Mouse (Mus musculus): ENCODE data around the gene Slc16a2. TPM values are rescaled to one million over a fixed set of nuclear protein-coding genes. Genes with fewer than 3 reads are reported as not detected.
A peak's percentile ranks its signal among the peaks of the same experiment; 100 is the strongest.

The Slc16a2 gene
- polyA plus RNA-seq (2015; fragmentation: Nextera tagmentation; extraction: Ambion mirVana) = 9.8 and 10.2 TPM in 2 replicates

DNA sequence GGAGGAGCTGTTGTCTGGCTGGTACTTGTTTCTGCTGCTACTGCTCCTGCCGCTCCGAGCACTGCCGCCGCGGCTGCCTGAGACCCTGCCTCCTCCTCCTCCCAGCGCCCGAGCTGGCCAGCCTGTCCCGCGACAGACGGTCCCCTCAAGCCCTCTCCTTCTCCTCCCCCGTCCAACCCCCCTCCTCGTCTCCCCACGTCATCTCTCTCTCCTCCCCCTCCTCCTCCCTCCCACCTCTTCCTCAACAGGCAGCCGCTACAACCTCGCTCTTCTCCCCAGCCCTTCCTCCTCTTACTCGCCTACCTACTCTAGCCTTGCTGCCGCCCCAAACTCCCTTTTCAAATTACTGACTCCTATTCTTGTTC is at the start of gene Slc16a2:
Gene Slc16a2, minus strand, starts transcription at position 152 of the 365 bp plus-strand sequence.
- no peaks in the 10 kb centered on the region; the same call in 1 of the 2 replicates for H3K9me3 ChIP-seq (replicated peaks; ENCODE audit: control insufficient read depth, low read length)
- peak within 1 kb of the TSS; percentile 86 for H3K4me2 ChIP-seq (ENCODE audit: low read depth, low read length)
- H3K27ac ChIP-seq (ENCODE audit: low read length) = peak within 1 kb of the TSS; percentile 79
- H3K9ac ChIP-seq (ENCODE audit: low read length) = peak within 1 kb of the TSS; percentile 69
- no peaks in the 10 kb centered on the region for H3K36me3 ChIP-seq (ENCODE audit: control insufficient read depth, insufficient read depth, low read length)
- H3K4me3 ChIP-seq (replicated peaks; ENCODE audit: low read length) = peak within 1 kb of the TSS; percentile 48
- H3K4me1 ChIP-seq (ENCODE audit: control insufficient read depth, insufficient read depth, low read length) = no peaks in the 10 kb centered on the region
- WGBS = 12% methylated on average over 17 of the region's 17 CpGs
- peak; percentile 89 for ATAC-seq (ENCODE audit: insufficient read depth, low FRiP score)
- H3K27me3 ChIP-seq (ENCODE audit: control insufficient read depth, insufficient read depth, low read length) = peaks cover 31% of the 10 kb centered on the region; the same call in 1 of the 2 replicates

- Histone ChIP-seq H3K4me1 (ENCODE audit: control insufficient read depth, insufficient read depth, low read length) (no peaks in the 10 kb centered on the region), H3K4me3 (replicated peaks; ENCODE audit: low read length) (no peak overlapping the region), H3K27ac (ENCODE audit: low read length) (no peak overlapping the region), H3K9me3 (replicated peaks; ENCODE audit: control insufficient read depth, low read length) (no peaks in the 10 kb centered on the region), H3K9ac (ENCODE audit: low read length) (no peak overlapping the region), H3K36me3 (ENCODE audit: control insufficient read depth, insufficient read depth, low read length) (no peaks in the 10 kb centered on the region), H3K27me3 (ENCODE audit: control insufficient read depth, insufficient read depth, low read length) (peaks cover 3% of the 10 kb centered on the region; the same call in 1 of the 2 replicates), H3K4me2 (ENCODE audit: low read depth, low read length) (no peak overlapping the region)
- WGBS = 60% methylated on average over 2 of the region's 2 CpGs
- ATAC-seq (ENCODE audit: insufficient read depth, low FRiP score) = no peak
Measured at GRCm38 (mm10) chrX:103863502-103863901, 41.7 kb upstream of the Slc16a2 start.

GRCm38 (mm10) chrX:103862877-103863276 is 41.1 kb upstream of the Slc16a2 start:
- no peaks in the 10 kb centered on the region for H3K36me3 ChIP-seq (ENCODE audit: control insufficient read depth, insufficient read depth, low read length)
- WGBS = 89% methylated on average over 3 of the region's 3 CpGs
- peaks cover 3% of the 10 kb centered on the region; the same call in 1 of the 2 replicates for H3K27me3 ChIP-seq (ENCODE audit: control insufficient read depth, insufficient read depth, low read length)
- H3K9me3 ChIP-seq (replicated peaks; ENCODE audit: control insufficient read depth, low read length) = no peaks in the 10 kb centered on the region
- no peak overlapping the region for H3K4me3 ChIP-seq (replicated peaks; ENCODE audit: low read length)
- no peaks in the 10 kb centered on the region for H3K4me1 ChIP-seq (ENCODE audit: control insufficient read depth, insufficient read depth, low read length)
- H3K9ac ChIP-seq (ENCODE audit: low read length) = no peak overlapping the region
- no peak overlapping the region for H3K27ac ChIP-seq (ENCODE audit: low read length)
- ATAC-seq (ENCODE audit: insufficient read depth, low FRiP score) = no peak
- no peak overlapping the region for H3K4me2 ChIP-seq (ENCODE audit: low read depth, low read length)

DNA sequence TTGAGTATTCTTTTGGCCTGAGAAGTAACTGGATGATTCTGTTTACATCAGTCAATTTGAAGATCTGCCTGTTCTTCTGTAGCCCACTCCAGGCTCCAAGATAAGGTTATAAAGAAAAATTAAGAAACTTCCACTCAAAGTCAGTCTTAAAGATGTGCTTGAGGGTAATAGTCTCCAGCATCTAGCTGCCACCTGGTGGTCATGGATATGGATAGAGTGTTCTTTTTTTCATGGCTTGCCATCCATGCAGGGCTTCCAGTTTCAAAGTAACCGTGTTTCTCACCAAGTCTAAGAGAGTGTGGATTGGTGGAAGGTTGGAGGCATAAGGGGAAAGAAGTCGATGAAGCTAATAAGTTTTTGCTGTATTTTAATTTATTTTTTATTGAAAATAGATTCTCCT is 23.5 kb upstream of the Slc16a2 start:
- Histone ChIP-seq H3K27ac (ENCODE audit: low read length) (no peak overlapping the region), H3K9ac (ENCODE audit: low read length) (no peak overlapping the region), H3K36me3 (ENCODE audit: control insufficient read depth, insufficient read depth, low read length) (no peaks in the 10 kb centered on the region), H3K4me2 (ENCODE audit: low read depth, low read length) (no peak overlapping the region), H3K4me1 (ENCODE audit: control insufficient read depth, insufficient read depth, low read length) (no peaks in the 10 kb centered on the region), H3K4me3 (replicated peaks; ENCODE audit: low read length) (no peak overlapping the region), H3K27me3 (ENCODE audit: control insufficient read depth, insufficient read depth, low read length) (peaks cover 10% of the 10 kb centered on the region; the same call in 1 of the 2 replicates), H3K9me3 (replicated peaks; ENCODE audit: control insufficient read depth, low read length) (no peaks in the 10 kb centered on the region)
- 42% methylated on average over 2 of the region's 2 CpGs for WGBS
- ATAC-seq (ENCODE audit: insufficient read depth, low FRiP score) = no peak

- H3K9ac ChIP-seq (ENCODE audit: low read length) = no peak overlapping the region
- ATAC-seq (ENCODE audit: insufficient read depth, low FRiP score) = no peak
Measured at GRCm38 (mm10) chrX:103828836-103829235, 7.1 kb upstream of the Slc16a2 start.

DNA sequence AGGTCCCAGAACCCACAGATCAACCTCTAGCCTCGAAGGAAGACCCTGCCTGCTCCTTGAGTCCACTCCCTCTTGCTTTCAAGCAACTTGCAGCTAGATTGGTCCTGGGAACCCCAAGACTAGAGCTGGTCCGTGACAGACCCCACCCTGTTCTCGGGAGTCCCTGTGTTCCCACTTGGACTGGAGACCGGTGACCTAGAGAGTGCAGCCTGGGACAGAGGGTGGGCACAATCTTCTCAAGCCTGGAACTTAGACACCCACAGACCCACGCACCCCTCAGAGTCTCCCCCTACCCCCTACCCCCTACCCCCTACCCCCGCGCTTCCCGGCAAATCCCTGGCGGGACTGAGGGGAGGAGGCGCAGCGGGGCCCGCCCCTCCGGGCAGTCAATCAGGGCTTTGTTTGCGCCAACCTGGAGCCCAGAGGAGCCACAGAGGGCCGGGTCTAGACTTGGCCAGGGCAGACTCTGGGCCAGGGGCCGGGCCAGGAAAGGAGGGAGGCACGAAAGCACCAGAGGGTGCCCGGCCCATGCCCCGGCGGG is 558 bp upstream of the Slc16a2 start:
- Histone ChIP-seq H3K36me3 (ENCODE audit: control insufficient read depth, insufficient read depth, low read length) (no peaks in the 10 kb centered on the region), H3K27ac (ENCODE audit: low read length) (peak overlapping the region; percentile 79), H3K9me3 (replicated peaks; ENCODE audit: control insufficient read depth, low read length) (no peaks in the 10 kb centered on the region; the same call in 1 of the 2 replicates), H3K4me2 (ENCODE audit: low read depth, low read length) (peak overlapping the region; percentile 86), H3K4me3 (replicated peaks; ENCODE audit: low read length) (peak overlapping the region; percentile 48), H3K27me3 (ENCODE audit: control insufficient read depth, insufficient read depth, low read length) (peaks cover 29% of the 10 kb centered on the region; the same call in 1 of the 2 replicates), H3K4me1 (ENCODE audit: control insufficient read depth, insufficient read depth, low read length) (no peaks in the 10 kb centered on the region), H3K9ac (ENCODE audit: low read length) (peak overlapping the region; percentile 69)
- ATAC-seq (ENCODE audit: insufficient read depth, low FRiP score) = peak; percentile 77
- WGBS = 27% methylated on average over 19 of the region's 20 CpGs

More at GRCm38 (mm10) chrX:103828836-103829235, 7.1 kb upstream of the Slc16a2 start:
- WGBS = 92% methylated on average over 2 of the region's 2 CpGs
- H3K27ac ChIP-seq (ENCODE audit: low read length) = no peak overlapping the region
- H3K4me1 ChIP-seq (ENCODE audit: control insufficient read depth, insufficient read depth, low read length) = no peaks in the 10 kb centered on the region
- peaks cover 9% of the 10 kb centered on the region; the same call in 1 of the 2 replicates for H3K27me3 ChIP-seq (ENCODE audit: control insufficient read depth, insufficient read depth, low read length)
- no peaks in the 10 kb centered on the region for H3K36me3 ChIP-seq (ENCODE audit: control insufficient read depth, insufficient read depth, low read length)
- H3K4me2 ChIP-seq (ENCODE audit: low read depth, low read length) = no peak overlapping the region
- no peak overlapping the region for H3K4me3 ChIP-seq (replicated peaks; ENCODE audit: low read length)
- no peaks in the 10 kb centered on the region; the same call in 1 of the 2 replicates for H3K9me3 ChIP-seq (replicated peaks; ENCODE audit: control insufficient read depth, low read length)

GRCm38 (mm10) chrX:103821195-103821831 is 470 bp downstream of the Slc16a2 start:
- WGBS = 17% methylated on average over 37 of the region's 37 CpGs
- peaks cover 31% of the 10 kb centered on the region; the same call in 1 of the 2 replicates for H3K27me3 ChIP-seq (ENCODE audit: control insufficient read depth, insufficient read depth, low read length)
- H3K4me3 ChIP-seq (replicated peaks; ENCODE audit: low read length) = peak overlapping the region; percentile 48
- no peaks in the 10 kb centered on the region for H3K4me1 ChIP-seq (ENCODE audit: control insufficient read depth, insufficient read depth, low read length)
- H3K9ac ChIP-seq (ENCODE audit: low read length) = peak overlapping the region; percentile 57
- no peaks in the 10 kb centered on the region; the same call in 1 of the 2 replicates for H3K9me3 ChIP-seq (replicated peaks; ENCODE audit: control insufficient read depth, low read length)
- peak; percentile 30; the same call in 1 of the 2 replicates for ATAC-seq (ENCODE audit: insufficient read depth, low FRiP score)
- H3K27ac ChIP-seq (ENCODE audit: low read length) = peak overlapping the region; percentile 41; the same call in 1 of the 2 replicates
- H3K36me3 ChIP-seq (ENCODE audit: control insufficient read depth, insufficient read depth, low read length) = no peaks in the 10 kb centered on the region
- H3K4me2 ChIP-seq (ENCODE audit: low read depth, low read length) = peak overlapping the region; percentile 86

DNA sequence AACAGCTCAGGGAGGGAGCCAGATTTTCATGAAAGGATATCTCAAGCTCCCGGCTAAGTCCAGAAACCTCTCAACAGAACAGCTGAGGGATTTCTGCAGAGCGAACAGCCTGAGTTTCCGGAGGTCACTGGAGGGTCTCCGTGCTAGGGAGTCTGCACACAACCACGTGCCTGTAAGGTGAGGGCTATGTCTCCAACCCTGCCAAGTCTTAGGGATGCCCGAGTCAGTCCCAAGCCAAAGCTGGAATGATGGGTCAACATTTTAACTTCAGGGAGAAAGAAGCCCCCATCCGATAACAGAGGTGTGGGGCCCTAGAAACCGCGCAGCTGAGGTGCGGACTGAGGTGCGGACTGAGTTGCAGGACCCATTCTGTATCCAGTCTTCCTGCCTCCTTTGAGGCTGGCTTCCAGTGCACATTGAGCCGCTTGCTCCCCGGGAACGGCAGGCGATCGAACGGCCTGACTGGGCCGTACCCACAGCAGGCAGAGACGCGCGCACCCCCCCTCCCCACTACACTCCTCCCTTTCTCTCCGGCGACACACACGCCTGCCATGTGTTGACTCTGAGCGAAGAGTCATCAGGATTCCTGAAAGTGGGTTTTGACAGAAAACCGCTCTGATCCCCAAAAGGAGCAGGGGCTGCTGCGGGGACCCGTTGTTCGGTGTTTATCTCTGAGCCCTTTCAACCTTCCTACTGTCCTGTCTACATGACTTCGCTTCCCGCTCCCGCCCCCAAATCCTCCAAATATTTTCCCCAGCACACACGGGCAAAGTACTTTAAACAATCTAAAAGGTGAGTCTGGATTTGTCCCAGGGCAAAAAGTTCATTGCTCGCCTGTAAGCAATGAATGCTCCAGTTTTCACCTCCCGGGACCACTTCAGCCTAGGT is 1.2 kb downstream of the Slc16a2 start:
- Histone ChIP-seq H3K9ac (ENCODE audit: low read length) (peak overlapping the region; percentile 57), H3K36me3 (ENCODE audit: control insufficient read depth, insufficient read depth, low read length) (no peaks in the 10 kb centered on the region), H3K9me3 (replicated peaks; ENCODE audit: control insufficient read depth, low read length) (no peaks in the 10 kb centered on the region; the same call in 1 of the 2 replicates), H3K4me3 (replicated peaks; ENCODE audit: low read length) (peak overlapping the region; percentile 48), H3K4me1 (ENCODE audit: control insufficient read depth, insufficient read depth, low read length) (no peaks in the 10 kb centered on the region), H3K27ac (ENCODE audit: low read length) (no peak overlapping the region), H3K4me2 (ENCODE audit: low read depth, low read length) (peak overlapping the region; percentile 86), H3K27me3 (ENCODE audit: control insufficient read depth, insufficient read depth, low read length) (peaks cover 37% of the 10 kb centered on the region; the same call in 1 of the 2 replicates)
- no peak for ATAC-seq (ENCODE audit: insufficient read depth, low FRiP score)
- WGBS = 16% methylated on average over 34 of the region's 35 CpGs
